Mouse (Mus musculus): ENCODE measurements around the gene Adprhl1. TPM values are rescaled to one million over a fixed set of nuclear protein-coding genes. Genes with fewer than 3 reads are reported as not detected.

The Adprhl1 gene
- polyA plus RNA-seq (2012; rRNA removed) (3.2 and 4.1 TPM in 2 replicates), polyA plus RNA-seq (2014; fragmentation: Nextera tagmentation; extraction: Ambion mirVana) (4.3 and 5.0 TPM in 2 replicates)

- Histone ChIP-seq H3K4me1 (ENCODE audit: control insufficient read depth, insufficient read depth, low read length) (no peaks in the 10 kb centered on the region), H3K36me3 (ENCODE audit: control insufficient read depth, insufficient read depth, low read length) (peaks cover 23% of the 10 kb centered on the region), H3K9me3 (ENCODE audit: control insufficient read depth, low read length) (no peaks in the 10 kb centered on the region), H3K4me3 (replicated peaks; ENCODE audit: low read length) (no peak within 1 kb of the TSS), H3K27me3 (ENCODE audit: control insufficient read depth, insufficient read depth, low read length) (no peaks in the 10 kb centered on the region), H3K4me2 (replicated peaks; ENCODE audit: low read depth, low read length, severe bottlenecking) (no peak within 1 kb of the TSS), H3K27ac (replicated peaks; ENCODE audit: low read depth, low read length) (no peak within 1 kb of the TSS), H3K9ac (ENCODE audit: low read depth, low read length, severe bottlenecking) (no peak within 1 kb of the TSS)
- TF ChIP-seq POLR2A (IDR thresholded peaks at IDR 0.05; ENCODE audit: borderline replicate concordance, extremely low read depth, insufficient read depth, insufficient read length): no peak
- ATAC-seq (ENCODE audit: low FRiP score, low read depth): peak; percentile 65; the same call in 1 of the 2 replicates
- 37% methylated on average over 8 of the region's 8 CpGs for WGBS
- DNase-seq (ENCODE audit: low spot score): peak; percentile 72
Measured at GRCm38 (mm10) chr8:13254019-13254418, at the start of gene Adprhl1. Adprhl1 (minus strand) TSS chr8:13254162.

- Histone ChIP-seq H3K4me1 (ENCODE audit: control insufficient read depth, insufficient read depth, low read length) (no peaks in the 10 kb centered on the region), H3K9ac (ENCODE audit: low read depth, low read length, severe bottlenecking) (no peak overlapping the region), H3K27ac (replicated peaks; ENCODE audit: low read depth, low read length) (no peak overlapping the region), H3K4me2 (replicated peaks; ENCODE audit: low read depth, low read length, severe bottlenecking) (no peak overlapping the region), H3K4me3 (replicated peaks; ENCODE audit: low read length) (no peak overlapping the region), H3K9me3 (ENCODE audit: control insufficient read depth, low read length) (no peaks in the 10 kb centered on the region), H3K27me3 (ENCODE audit: control insufficient read depth, insufficient read depth, low read length) (no peaks in the 10 kb centered on the region), H3K36me3 (ENCODE audit: control insufficient read depth, insufficient read depth, low read length) (peaks cover 70% of the 10 kb centered on the region)
- ATAC-seq (ENCODE audit: low FRiP score, low read depth): no peak
- TF ChIP-seq POLR2A (IDR thresholded peaks at IDR 0.05; ENCODE audit: borderline replicate concordance, extremely low read depth, insufficient read depth, insufficient read length): no peak
- no peak for DNase-seq (ENCODE audit: low spot score)
- WGBS: 76% methylated on average over 7 of the region's 7 CpGs
Measured at GRCm38 (mm10) chr8:13301036-13301435, 47.1 kb upstream of the Adprhl1 start.

GRCm38 (mm10) chr8:13299571-13299970, 45.6 kb upstream of the Adprhl1 start:
- no peaks in the 10 kb centered on the region for H3K4me1 ChIP-seq (ENCODE audit: control insufficient read depth, insufficient read depth, low read length)
- H3K9me3 ChIP-seq (ENCODE audit: control insufficient read depth, low read length): no peaks in the 10 kb centered on the region
- H3K27ac ChIP-seq (replicated peaks; ENCODE audit: low read depth, low read length): no peak overlapping the region
- no peak for TF ChIP-seq POLR2A (IDR thresholded peaks at IDR 0.05; ENCODE audit: borderline replicate concordance, extremely low read depth, insufficient read depth, insufficient read length)
- ATAC-seq (ENCODE audit: low FRiP score, low read depth) (no peak), DNase-seq (ENCODE audit: low spot score) (no peak)
- peaks cover 75% of the 10 kb centered on the region for H3K36me3 ChIP-seq (ENCODE audit: control insufficient read depth, insufficient read depth, low read length)
- H3K4me3 ChIP-seq (replicated peaks; ENCODE audit: low read length): no peak overlapping the region
- 96% methylated on average over 8 of the region's 8 CpGs for WGBS
- no peak overlapping the region for H3K9ac ChIP-seq (ENCODE audit: low read depth, low read length, severe bottlenecking)
- no peaks in the 10 kb centered on the region for H3K27me3 ChIP-seq (ENCODE audit: control insufficient read depth, insufficient read depth, low read length)
- H3K4me2 ChIP-seq (replicated peaks; ENCODE audit: low read depth, low read length, severe bottlenecking): no peak overlapping the region

- TF ChIP-seq POLR2A (IDR thresholded peaks at IDR 0.05; ENCODE audit: borderline replicate concordance, extremely low read depth, insufficient read depth, insufficient read length): no peak
- no peak for ATAC-seq (ENCODE audit: low FRiP score, low read depth)
- H3K9me3 ChIP-seq (ENCODE audit: control insufficient read depth, low read length): no peaks in the 10 kb centered on the region
- H3K9ac ChIP-seq (ENCODE audit: low read depth, low read length, severe bottlenecking): no peak overlapping the region
- 94% methylated on average over 9 of the region's 9 CpGs for WGBS
- no peak overlapping the region for H3K27ac ChIP-seq (replicated peaks; ENCODE audit: low read depth, low read length)
- no peak for DNase-seq (ENCODE audit: low spot score)
- H3K27me3 ChIP-seq (ENCODE audit: control insufficient read depth, insufficient read depth, low read length): no peaks in the 10 kb centered on the region
- H3K36me3 ChIP-seq (ENCODE audit: control insufficient read depth, insufficient read depth, low read length): peaks cover 63% of the 10 kb centered on the region
- no peak overlapping the region for H3K4me2 ChIP-seq (replicated peaks; ENCODE audit: low read depth, low read length, severe bottlenecking)
- peaks cover 4% of the 10 kb centered on the region for H3K4me1 ChIP-seq (ENCODE audit: control insufficient read depth, insufficient read depth, low read length)
- H3K4me3 ChIP-seq (replicated peaks; ENCODE audit: low read length): no peak overlapping the region
Measured at GRCm38 (mm10) chr8:13293677-13294470, 39.9 kb upstream of the Adprhl1 start.

GRCm38 (mm10) chr8:13292364-13292763, 38.4 kb upstream of the Adprhl1 start:
- ATAC-seq (ENCODE audit: low FRiP score, low read depth) (no peak), DNase-seq (ENCODE audit: low spot score) (peak; percentile 52)
- no peak overlapping the region for H3K9ac ChIP-seq (ENCODE audit: low read depth, low read length, severe bottlenecking)
- WGBS: 30% methylated on average over 9 of the region's 9 CpGs
- H3K9me3 ChIP-seq (ENCODE audit: control insufficient read depth, low read length): no peaks in the 10 kb centered on the region
- no peak overlapping the region for H3K27ac ChIP-seq (replicated peaks; ENCODE audit: low read depth, low read length)
- no peaks in the 10 kb centered on the region for H3K27me3 ChIP-seq (ENCODE audit: control insufficient read depth, insufficient read depth, low read length)
- peaks cover 51% of the 10 kb centered on the region for H3K36me3 ChIP-seq (ENCODE audit: control insufficient read depth, insufficient read depth, low read length)
- H3K4me3 ChIP-seq (replicated peaks; ENCODE audit: low read length): no peak overlapping the region
- H3K4me1 ChIP-seq (ENCODE audit: control insufficient read depth, insufficient read depth, low read length): peaks cover 6% of the 10 kb centered on the region
- TF ChIP-seq POLR2A (IDR thresholded peaks at IDR 0.05; ENCODE audit: borderline replicate concordance, extremely low read depth, insufficient read depth, insufficient read length): no peak
- H3K4me2 ChIP-seq (replicated peaks; ENCODE audit: low read depth, low read length, severe bottlenecking): no peak overlapping the region
